Mouse (Mus musculus) kidney, postnatal 36 days (tissue): Measurements from ENCODE around the gene Gm42688.

Experiments used
- DNase-seq, 2 experiments: peaks; one replicate each; pipeline ENCODE4 v3.0.0; 2021 to 2022; ENCODE audit warnings: mixed read lengths in 2 of 2

The Gm42688 gene

DNA sequence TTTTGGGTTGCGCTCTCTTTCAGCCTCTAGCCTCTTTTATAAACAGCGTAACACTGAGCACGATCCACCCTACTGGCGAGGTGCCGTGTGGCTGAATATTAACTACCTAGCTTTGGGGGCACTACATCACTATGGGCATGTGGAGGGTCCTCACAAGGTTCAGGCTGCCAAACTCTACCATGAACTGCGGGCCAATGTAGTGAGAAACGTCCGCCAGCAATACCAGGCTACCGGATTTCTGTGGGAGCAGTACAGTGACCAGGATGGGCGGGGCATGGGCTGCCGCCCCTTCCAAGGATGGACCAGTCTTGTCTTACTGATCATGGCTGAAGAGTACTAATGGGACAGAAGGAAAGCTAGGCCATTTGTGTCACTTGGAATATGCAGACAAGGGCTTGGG lies 17.0 kb downstream of the Gm42688 start:
- DNase-seq, result no peak

DNA sequence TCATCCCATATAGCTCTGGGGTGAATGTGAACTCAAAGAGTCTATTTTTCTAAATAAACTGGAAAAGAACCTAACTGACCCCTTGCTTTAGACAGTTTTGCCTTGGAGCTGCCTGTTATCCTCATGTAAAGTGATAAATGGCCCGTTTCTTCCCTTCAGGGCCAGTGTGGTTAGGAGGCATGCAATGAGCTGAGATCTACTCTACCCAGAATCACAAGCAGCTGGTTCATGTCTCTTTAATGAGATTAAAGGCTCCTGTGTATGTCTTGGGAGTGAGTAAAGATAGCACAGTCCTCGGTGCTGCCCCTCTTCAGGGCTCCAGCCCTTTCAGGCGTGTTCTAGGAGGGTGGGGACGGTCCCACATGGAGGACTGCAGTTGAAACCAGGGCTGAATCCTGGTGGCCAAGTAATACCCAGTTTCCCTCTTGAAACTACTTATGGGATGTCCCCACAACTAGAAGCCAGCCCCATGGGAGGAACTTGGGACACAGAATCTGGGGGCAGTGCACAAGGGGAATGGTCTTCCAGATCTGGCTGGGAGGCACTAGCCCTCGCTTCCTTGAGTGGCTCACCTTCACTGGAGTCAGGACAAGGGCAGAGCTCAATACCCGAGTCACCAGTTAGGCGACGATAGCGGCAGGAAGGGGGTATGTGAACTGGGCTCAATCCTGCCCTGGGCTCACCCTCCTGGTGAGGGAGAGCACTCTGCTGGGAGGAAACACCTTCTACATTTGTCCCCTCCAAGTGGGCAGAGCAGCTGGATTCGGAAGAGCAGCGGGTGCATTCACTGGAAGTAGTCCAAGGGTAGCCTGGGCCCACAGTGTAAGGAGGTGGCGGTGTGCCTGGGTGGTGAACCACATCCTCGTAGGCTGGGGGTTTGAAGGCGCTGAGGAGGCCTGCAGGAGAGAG lies 17.7 kb downstream of the Gm42688 start:
- no peak for DNase-seq

DNA sequence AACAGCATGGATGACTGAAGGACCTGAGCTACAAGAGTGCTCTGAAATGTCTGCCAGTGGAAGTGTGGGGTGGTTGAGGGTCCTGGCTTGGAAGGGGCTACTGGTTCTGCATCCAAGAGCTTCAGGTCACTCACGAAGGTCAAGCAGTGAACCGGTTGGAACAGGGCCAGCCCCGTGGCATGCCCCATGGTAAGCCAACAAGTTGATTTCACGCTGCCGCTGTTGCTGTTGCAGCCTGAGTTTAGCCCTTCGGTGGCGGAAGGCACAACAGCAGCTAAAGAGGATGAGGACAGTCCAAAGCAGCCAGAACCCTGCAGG lies 18.3 kb downstream of the Gm42688 start:
- peak; percentile 31 to 65 for DNase-seq

DNA sequence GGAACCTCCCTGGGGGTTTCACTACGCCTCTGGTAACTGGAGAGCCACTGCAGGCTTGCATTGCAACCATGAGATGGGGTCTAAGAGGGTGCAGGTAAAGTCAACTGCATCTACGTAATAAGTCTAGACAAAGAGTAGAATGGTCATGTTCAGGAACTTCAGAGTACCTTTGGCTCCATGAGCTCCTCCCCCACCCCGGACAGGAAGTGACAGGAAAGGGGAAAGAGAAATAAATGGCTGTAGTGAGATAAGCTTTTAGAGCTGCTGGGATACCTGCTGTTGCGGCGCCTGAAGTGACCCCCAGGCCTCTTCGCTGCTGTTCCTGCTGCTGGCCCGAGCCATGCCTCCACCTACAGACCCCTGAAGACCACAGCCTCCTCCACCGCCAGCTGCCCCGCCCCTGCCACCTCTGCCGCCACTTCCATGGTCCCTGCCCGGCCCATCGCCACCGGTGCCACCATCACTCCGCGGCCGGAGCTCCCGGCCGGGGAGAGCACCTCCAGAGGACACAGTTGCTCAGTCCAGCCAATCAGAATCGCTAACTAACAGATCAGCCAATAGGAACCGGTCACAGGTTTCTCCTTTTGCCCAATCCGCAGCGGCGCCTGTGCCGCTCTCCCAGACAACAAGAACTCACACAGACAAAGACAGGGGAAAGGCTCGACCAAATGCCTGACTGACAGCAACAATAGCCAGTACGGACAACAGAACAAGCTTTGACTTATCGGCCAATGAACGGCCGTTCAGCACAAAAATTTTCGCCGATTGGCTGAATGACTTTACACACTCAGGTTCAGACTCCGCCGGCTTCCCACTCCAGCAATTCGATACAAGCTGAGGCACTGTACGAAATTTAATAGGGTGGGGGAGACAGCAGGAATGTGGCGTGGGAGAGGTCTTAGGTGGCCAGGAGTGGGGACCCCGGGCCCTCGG lies 19.8 kb downstream of the Gm42688 start, which contains the start of gene Wbp1:
Gene Wbp1 (minus strand): TSS at position 630 of the 933 bp plus-strand sequence.
- peak; percentile 93 to 99 for DNase-seq

DNA sequence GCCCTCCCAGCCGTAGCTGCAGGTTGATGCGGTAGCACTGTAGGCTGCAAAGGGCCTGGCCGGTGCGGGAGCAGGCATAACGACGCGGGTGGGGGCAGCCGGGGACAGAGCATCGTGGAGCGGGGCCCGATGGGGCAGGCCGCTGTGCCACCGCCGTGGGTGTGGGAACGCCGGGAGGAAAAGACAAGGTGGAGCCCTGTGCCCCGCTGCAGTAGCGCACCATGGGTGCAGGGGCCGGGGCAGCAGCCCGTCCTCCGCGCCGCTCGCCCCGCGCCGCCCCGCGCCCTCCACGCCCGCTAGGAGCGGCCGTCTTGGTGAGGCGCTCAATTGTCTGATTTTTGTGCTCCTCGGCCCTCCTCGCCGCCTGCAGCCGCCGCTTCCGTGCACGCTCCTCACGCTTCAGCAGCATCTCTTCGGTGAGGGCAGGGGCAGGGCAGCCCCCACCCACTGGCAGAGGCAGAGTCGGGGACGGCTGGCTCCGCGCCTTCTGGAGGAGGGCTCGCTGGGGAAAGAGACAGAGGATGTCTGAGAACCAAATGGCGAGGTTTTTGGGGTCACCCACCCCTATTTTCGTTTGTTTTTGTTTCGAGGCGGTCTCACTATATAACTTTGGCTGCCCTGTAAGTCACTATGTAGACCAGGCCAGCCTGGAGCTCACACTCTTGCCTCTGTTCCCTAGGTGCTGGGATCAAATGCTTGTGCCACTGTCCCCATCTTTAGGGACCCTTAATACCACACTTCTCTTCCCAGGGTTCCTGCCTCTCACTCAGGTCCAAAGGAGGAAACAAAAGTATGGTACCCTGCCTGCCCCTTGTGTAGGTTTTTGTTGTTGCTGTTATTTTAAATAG lies 20.7 kb downstream of the Gm42688 start:
- DNase-seq, result no peak

DNA sequence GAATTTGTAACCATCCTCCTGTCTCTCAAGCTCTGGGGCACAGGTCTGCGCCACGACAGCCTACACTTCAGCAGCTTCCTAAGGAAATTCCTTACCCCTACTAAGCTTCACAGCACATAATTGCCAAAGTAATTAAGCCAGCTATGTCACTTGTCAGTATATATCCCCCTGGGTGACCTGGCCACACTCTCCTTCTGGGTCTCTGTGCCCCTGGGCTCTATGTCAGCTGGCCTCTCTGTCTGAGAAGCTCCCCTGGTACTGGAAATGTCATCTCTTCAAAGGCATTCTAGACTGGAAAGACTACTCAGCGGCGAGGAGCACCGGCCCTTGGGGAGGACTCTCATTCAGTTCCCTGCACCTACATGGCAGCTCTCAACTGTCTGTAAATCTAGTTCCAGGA lies 21.5 kb downstream of the Gm42688 start:
- no peak for DNase-seq

DNA sequence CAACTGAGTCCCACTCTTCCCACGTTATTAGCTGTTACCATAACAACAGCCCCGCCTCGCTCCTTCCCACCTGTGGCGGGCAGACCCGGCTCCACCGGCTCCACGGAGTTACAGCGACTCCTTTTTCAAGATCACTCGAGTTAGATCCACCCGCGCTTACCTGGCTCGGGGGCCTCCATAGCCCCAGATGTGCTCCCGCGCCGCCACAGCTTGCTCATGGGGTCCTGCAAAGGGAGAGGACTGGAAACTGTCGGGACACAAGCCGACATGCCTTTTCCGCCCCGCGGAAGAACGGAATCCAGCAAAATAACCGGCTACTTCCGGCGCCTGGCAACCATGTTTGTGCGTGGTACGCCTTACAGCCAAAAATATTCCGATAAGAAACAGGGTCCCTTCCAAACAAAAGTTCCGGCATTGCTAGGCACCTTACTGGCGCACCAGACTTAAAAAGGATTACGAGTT lies 23.5 kb downstream of the Gm42688 start:
- peak; percentile 94 to 95 for DNase-seq

DNA sequence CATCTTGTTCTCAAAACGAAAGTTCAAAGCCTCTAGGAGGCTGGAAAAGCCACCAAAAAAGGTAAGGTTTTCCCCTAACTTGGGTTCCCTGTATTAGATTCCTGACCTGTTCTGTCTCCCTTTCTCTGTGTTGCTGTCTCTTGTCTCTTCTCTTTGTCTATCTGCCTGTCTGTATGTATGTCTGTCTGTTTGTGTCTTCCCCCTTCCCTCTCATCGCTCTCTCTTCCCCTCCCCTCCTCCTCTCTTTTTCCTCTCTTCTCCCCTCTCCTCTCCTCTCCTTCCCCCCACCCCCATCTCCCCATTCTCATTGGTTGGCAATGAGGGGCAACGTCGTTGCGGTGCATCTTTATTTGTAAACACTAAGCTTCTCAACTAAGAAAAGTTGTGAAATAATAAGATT lies 23.9 kb downstream of the Gm42688 start, which contains the start of gene Ino80b:
Gene Ino80b (minus strand): TSS at position 101 of the 400 bp plus-strand sequence.
- no peak for DNase-seq

DNA sequence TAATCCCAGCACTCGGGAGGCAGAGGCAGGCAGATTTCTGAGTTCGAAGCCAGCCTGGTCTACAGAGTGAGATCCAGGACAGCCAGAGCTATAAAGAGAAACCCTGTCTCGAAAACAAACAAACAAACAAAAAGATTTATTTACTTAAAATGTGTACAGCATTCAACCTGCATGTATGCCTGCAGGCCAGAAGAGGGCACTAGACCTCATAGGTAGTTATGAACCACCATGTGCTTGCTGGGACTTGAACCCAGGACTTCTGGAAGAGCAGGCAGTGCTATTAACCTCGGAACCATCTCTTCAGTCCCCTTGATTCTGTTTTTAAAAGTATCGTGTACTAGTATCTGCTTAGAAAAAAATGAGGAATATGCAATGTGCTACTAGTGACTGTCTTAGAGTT lies 26.0 kb downstream of the Gm42688 start:
- no peak for DNase-seq

DNA sequence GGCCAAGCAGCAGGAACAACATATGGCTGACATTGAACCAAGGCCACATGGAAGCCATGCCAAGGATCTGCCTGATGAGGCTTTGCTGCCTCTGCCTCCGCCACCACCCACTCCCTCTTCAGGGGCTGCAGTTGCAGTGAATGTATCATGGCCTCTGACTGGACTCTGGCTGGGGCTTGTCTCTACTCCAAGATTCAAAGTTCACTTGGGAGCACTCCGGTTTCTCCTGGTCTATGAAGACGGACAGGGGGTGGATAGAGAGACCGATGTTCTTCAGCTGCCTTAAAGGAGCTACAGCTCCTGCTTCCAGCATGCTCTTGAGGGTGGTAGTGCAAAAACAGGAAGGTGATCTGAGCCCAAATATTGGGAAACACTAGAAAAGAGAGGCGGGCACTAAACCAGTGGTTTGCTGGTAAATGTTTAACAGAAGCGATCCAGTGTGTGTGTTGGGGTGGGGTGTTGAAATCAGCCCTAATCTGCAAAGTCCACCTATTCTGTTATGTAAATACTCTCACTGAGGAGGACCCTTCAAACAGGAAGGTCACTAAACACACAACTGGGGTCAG lies 30.1 kb downstream of the Gm42688 start:
- peak; percentile 73 to 88 for DNase-seq

DNA sequence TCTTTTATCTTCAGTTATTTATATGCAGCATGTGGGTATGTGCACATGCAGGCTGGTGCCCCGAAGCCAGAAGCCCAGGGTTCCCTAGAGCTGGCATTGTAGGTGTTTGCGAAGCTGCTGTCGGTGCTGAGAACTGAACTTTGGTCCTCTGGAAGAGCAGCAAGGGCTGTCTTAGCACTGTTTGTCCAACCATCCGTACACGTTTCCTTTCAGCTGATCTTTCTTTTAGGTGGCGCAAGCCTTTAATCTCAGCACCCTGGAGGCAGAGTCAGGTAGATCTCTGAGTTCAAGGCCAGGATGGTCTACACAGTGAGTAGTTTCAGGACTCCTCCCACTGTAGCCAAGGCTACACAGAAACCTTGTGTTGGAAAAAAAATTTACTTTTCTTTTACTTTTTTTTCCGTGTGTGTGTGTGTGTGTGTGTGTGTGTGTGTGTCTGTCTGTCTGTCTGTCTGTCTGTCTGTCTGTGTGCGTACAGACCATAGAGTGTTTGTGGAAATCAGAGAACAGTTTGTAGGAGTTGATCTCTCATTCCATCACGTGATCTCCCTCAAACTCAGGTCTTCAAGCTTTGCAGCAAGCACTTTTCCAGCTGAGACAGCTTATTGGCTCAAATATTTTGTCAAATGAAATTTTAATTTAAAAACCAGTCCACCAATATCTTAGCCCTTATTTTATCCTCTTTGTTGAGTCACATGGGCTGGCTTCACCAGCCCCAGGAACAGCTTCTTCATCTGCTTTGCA lies 30.9 kb downstream of the Gm42688 start:
- peak; percentile 33 to 46 for DNase-seq

DNA sequence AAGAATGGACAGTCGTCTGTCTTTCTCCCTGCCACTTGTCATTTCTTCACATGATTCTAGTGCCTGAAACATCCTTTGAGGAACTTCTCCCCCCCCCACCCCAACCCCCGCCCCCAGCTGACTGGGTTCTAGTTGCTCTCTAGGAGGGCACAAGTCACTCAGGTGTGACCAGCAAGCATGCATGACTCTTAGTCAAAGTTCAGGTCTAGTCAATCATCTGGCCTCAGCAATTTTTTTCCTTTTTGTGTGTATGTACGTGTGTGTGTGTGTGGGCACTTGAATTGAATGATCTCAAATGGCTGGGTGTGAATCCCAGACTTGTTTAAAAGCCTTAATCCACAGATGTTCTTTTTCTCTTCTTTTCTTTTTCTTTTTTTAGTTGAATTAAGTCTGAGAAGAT lies 32.8 kb downstream of the Gm42688 start:
- DNase-seq, result peak; percentile 60 to 71

DNA sequence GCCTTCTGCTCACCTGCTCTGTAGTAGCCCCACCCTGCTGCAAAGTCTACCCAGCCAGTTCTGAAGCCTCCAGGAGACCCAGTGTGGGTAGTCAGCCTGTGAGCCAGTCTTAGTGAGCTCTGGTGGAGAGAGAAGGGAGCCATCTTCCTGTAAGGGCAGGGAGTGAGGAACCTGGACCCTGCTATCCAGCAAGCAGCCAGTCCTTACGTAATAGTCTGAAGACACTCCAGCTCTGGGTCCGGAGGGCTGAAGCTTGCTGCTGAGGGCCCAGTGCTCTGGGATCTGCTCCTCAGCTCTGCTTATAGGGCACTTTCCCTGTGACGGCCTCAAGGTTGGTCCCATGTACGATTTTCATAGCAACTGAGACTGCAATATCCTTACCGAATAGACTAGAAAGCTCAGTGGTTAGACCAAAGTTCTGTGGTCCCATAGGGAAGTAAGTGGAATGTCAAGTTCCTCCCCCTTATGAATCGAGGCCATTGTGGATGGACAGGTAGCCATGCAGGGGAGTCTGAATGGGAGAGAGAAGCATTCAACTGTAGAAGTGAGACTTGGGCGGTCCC lies 33.6 kb downstream of the Gm42688 start, which contains the start of gene Rtkn:
Gene Rtkn (plus strand): TSS at position 513 of the 563 bp plus-strand sequence.
- DNase-seq, result peak; percentile 63 to 76

DNA sequence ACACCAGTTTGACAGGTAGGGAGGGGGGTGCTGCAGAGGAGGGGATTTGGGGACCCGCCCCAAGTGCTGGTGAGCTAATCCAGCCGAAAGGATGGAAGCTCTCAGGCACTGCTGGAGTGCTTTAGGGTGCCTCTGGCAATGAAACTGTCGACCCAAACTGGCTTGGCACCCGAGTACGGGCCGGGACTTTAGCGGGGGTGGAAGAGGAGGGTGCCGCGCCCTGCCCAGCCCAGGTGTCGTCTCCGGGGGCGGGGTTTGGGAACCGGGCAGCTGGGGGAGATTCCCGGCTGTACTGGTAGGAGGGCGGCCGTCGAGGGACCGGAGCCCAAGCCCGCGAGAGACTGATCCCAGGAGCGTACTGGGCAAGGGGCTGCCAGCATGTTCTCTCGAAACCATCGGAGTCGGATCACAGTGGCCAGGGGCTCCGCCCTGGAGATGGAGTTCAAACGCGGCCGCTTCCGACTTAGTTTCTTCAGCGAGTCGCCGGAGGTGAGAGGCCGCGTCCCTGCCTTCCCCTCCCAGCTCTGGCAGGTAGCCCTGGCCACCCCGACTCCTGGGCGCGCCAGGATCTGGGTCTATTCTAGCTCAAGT lies 34.2 kb downstream of the Gm42688 start:
- DNase-seq, result peak; percentile 77 to 87

DNA sequence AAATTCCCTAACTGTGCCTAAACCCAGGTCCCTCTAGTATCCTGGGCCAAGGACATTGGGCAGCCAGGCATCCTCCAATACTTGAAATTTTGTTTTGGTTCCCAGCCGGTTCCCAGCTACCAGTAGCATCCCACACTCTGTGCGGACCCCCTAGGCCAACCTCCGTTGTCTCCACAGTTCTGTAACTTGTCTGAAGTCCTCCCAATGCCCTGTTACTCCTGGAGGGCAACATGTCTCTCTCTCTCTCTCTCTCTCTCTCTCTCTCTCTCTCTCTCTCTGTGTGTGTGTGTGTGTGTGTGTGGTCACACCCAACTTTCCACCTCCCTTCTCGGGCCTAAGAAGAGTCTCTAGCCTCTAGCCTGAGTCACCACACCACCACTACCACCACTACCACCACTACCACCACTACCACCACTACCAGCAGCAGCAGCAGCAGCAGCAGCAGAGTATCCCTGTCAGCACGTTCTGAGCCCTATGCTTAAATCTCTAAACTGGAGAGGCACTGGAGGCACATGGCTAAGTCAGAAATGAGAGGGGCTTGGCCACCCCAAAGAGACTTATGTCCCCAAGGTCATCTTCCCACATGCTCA lies 35.0 kb downstream of the Gm42688 start:
- peak in 1 of 2 experiments; percentile 33 for DNase-seq

DNA sequence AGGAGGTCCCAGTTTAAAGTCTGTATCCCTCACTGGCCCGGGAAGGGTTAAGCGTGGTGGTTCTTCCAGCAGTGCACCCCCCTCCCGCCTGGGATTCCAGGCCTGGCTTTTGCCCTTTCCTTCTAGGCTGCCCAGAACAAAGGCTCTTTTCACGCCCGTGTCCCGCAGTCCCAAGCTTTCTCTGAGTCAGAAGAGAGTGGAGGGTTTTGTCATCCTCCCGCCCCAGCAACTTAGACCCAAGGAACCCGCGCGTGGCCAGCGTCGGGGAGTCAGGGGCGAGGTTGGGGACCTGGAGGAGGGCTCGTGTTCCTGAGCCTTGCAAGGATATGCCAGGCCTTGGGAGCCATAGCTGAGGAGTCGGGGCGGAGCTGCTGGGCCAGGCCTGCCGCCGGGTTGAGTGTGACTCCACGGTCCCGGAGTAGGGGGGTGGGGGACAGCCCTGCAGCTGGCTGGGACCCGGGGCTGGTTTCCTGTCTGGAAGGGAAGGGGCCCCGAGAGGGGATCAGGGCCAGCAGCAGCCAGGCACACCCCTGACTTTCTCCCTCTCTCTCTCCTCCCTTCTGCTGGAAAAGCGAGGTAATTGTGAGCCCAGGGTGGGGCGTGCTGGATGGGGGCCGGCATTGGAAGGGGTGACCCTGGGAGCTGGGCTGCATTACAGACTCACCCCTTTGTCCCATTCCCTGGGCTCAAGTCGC lies 35.6 kb downstream of the Gm42688 start:
- peak; percentile 69 to 80 for DNase-seq

DNA sequence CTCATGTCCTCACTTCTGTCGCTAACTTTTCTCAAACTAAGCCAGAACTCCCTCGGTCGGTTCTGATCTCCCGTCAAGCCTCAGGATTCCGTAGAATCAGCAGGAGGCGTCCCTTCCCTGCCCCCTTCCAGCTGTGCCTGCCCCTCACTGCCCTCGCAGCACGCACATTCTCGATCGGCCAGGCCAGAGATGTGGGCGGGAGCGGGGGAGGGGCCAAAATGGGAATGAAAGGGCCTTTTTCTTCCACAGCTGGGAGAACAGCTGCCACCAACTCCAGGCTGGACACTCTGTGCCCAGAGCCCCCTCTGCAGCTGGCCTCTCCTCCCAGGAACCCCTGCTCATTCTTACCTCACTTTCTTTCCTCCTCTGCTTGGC lies 36.1 kb downstream of the Gm42688 start:
- peak; percentile 92 to 96 for DNase-seq

DNA sequence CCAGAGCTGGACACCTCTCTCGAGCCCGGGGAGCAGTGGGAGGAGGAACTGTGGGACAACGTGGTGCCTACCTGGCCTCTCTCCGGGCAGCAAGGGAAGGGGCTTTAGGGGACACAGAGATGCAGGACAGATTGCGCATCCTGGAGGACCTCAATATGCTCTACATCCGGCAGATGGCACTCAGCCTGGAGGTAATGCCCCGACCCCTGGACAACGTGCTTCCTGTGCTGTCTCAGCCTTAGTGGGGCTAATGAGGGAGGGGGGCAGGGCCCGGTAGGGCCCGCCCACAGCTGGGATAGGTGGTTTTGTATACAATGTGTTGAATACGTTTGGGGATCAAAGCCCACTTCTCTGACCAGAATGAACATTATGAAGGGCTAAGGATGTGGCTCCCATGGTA lies 36.6 kb downstream of the Gm42688 start:
- DNase-seq, result peak in 1 of 2 experiments; percentile 36

DNA sequence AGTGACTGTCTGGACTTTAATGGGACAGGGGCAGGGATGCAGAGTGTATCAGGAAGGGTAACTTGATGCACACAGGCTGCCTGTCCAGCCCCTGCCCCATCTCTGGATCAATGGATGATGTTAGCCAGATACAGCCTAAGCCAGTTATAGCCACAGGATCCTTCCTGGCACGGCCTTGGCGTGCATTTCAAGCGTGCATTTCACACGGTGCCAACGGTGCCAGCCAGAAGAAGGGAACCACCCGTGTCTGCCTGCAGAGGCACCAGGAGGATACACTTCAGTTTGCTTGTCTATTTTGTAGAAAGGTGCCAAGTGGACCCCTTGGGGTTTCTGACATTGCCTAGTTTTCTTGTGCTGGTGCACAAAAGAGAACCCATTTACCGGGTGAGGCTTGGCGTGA lies 38.6 kb downstream of the Gm42688 start:
- DNase-seq, result no peak
